Mouse (Mus musculus): ENCODE measurements around the gene Sctr. TPM values are rescaled to one million over a fixed set of nuclear protein-coding genes. Genes with fewer than 3 reads are reported as not detected.
A peak's percentile ranks its signal among the peaks of the same experiment; 100 is the strongest.

Gene Sctr
- polyA plus RNA-seq, 1 experiment from 2014 or later: 0.09 TPM

DNA sequence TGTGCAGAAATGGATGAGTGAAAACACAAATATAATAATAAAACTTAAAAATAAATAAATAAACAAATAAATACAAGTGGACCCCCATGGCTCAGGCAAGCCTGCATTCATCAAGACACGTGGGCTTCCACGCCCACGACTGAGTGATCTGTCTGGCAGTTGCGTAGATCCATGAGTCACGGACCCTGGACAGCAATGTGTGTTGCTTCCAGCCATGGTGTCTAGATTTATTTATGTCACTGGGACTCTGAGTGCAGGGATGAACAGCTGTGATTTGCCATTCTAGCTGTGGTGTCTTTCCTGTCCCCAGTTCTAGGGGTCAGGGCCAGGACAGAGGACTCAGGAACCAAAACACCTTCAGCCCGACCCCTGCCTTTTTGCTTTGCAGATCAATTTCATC, 48.3 kb downstream of the Sctr start:
- H3K4me3 ChIP-seq: no peak overlapping the region
- H3K27me3 ChIP-seq (replicated peaks): no peaks in the 10 kb centered on the region
- no peak for ATAC-seq (ENCODE audit: extremely low read depth, insufficient number of reproducible peaks, low FRiP score, low TSS enrichment)
- no peaks in the 10 kb centered on the region for H3K9me3 ChIP-seq
- H3K4me2 ChIP-seq: no peak overlapping the region
- no peak overlapping the region for H3K9ac ChIP-seq
- H3K36me3 ChIP-seq: no peaks in the 10 kb centered on the region
- H3K27ac ChIP-seq (replicated peaks): peak overlapping the region; percentile 40; the same call in 1 of the 2 replicates
- 77% methylated on average over 6 of the region's 6 CpGs for WGBS
- H3K4me1 ChIP-seq: peaks cover 10% of the 10 kb centered on the region

DNA sequence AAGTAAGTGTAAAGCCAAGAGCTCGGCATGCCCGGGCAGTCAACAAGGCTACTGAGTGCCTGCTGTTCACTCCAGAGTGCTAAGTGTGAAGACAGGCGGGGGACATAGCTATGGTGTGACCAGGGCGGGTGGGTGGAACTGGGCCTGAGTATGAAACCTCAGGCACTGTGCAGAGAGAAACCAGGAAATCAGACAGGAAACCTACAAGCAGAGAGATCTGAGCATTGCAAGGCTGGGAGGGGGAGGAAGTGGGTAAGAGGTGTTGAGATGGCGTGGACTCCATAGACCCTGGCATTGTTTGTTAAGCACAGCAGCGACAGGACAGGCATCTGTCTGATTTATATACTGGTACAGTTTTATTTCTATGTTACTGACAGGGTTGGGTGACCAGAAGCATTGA, 48.8 kb downstream of the Sctr start:
- Histone ChIP-seq H3K9ac (no peak overlapping the region), H3K4me1 (peaks cover 10% of the 10 kb centered on the region), H3K27ac (replicated peaks) (peak overlapping the region; percentile 40; the same call in 1 of the 2 replicates), H3K27me3 (replicated peaks) (no peaks in the 10 kb centered on the region), H3K9me3 (no peaks in the 10 kb centered on the region), H3K4me2 (no peak overlapping the region), H3K4me3 (no peak overlapping the region), H3K36me3 (no peaks in the 10 kb centered on the region)
- WGBS: 55% methylated on average over 6 of the region's 6 CpGs
- ATAC-seq (ENCODE audit: extremely low read depth, insufficient number of reproducible peaks, low FRiP score, low TSS enrichment): no peak

DNA sequence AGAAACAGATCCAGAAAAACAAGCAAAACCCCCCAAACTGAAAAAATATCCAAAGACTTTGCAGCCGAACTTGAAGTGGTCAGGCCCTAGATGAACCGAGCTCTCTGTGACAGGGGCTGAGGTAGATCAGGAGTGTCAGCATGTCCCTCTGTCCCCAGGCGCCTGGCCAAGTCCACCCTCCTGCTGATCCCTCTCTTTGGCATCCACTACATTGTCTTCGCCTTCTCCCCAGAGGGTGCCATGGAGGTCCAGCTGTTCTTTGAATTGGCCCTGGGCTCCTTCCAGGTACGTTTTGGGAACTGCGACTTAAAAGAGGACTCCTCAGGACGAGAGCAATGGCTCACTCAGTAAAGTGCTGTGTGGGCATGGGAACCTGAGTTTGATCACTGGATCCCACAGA, 49.5 kb downstream of the Sctr start:
- Histone ChIP-seq H3K27me3 (replicated peaks) (no peaks in the 10 kb centered on the region), H3K9ac (no peak overlapping the region), H3K4me2 (no peak overlapping the region), H3K4me1 (peaks cover 6% of the 10 kb centered on the region), H3K27ac (replicated peaks) (no peak overlapping the region), H3K9me3 (no peaks in the 10 kb centered on the region), H3K36me3 (no peaks in the 10 kb centered on the region), H3K4me3 (no peak overlapping the region)
- ATAC-seq (ENCODE audit: extremely low read depth, insufficient number of reproducible peaks, low FRiP score, low TSS enrichment): no peak
- WGBS: 58% methylated on average over 7 of the region's 7 CpGs

DNA sequence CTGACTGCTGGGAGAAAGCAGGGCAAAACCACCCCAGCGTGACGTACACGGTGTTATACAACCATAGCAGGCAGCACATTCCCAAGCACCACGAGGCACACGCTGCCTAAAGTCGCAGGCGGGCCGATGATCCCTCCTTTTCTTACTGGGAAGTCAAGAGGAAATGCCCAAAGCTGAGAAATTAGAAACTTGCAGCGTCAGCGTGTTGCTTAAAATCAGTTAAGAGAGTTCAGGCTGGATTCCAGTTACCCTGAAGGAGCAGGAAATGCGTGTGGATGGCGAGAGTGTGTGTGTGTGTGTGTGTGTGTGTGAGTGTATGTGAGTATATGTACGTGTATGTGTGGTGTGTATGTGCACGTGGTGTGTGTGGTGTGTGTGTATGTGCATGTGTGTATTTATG, 50.4 kb downstream of the Sctr start:
- no peak overlapping the region for H3K27ac ChIP-seq (replicated peaks)
- peaks cover 4% of the 10 kb centered on the region for H3K4me1 ChIP-seq
- no peak for ATAC-seq (ENCODE audit: extremely low read depth, insufficient number of reproducible peaks, low FRiP score, low TSS enrichment)
- H3K9ac ChIP-seq: no peak overlapping the region
- no peaks in the 10 kb centered on the region for H3K9me3 ChIP-seq
- no peak overlapping the region for H3K4me2 ChIP-seq
- no peaks in the 10 kb centered on the region for H3K36me3 ChIP-seq
- H3K4me3 ChIP-seq: no peak overlapping the region
- H3K27me3 ChIP-seq (replicated peaks): no peaks in the 10 kb centered on the region
- 63% methylated on average over 14 of the region's 14 CpGs for WGBS

DNA sequence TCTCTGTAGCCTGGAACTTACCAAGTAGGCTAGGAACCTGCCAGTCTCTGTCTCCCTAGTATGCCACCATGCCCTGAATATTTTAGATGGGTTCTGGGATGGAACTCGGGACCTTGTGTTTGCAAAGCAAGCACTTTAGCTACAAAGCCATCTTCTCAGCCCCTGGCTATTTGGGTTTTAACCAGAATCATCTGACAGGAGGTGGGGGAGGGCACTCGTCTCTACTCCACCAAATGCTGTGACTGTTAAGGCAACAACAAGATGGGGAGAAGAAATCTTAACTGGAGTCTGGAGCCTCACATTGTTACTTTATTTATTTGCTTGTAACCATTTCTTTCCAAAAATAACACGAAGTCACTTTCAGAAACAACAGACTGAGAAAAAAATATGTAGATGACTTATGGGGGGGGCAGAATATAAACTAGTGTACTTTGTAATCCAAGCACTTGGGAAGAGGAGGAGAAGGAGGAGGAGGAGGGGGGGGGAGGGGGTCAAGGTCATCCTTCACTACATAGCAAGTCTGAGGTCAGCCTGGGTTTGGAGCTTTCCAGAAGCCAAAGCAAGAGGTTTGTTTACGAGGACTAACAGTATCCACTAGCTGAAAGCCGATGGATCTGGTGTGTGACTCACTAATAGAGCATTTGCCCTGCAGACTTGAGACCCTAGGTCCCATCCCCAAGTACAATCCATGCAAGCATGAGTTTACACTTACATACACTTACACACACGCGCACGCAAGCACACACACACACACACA, 51.2 kb downstream of the Sctr start:
- Histone ChIP-seq H3K4me3 (no peak overlapping the region), H3K27me3 (replicated peaks) (no peaks in the 10 kb centered on the region), H3K36me3 (no peaks in the 10 kb centered on the region), H3K9ac (no peak overlapping the region), H3K4me2 (no peak overlapping the region), H3K9me3 (no peaks in the 10 kb centered on the region), H3K4me1 (peaks cover 4% of the 10 kb centered on the region), H3K27ac (replicated peaks) (no peak overlapping the region)
- 72% methylated on average over 8 of the region's 8 CpGs for WGBS
- no peak for ATAC-seq (ENCODE audit: extremely low read depth, insufficient number of reproducible peaks, low FRiP score, low TSS enrichment)

DNA sequence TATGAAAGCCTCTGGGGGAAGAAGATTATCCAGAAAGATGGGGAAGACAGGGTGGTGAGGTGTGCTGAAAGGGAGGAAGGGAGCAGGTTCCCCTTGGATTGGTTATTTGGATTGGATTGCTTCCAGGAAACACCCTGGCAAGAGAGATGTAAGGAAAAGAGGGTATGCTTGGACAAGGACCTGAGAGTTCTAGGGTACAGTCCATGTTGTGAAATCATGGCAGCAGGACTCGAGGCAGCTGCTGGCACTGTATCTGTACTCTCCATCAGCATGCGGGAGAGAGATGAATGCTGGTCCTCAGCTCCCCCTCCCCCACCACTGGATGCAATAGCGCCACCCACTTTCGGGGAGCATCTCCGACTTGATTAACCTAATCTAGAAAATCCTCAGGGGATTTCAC, 54.0 kb downstream of the Sctr start:
- no peaks in the 10 kb centered on the region for H3K27me3 ChIP-seq (replicated peaks)
- H3K36me3 ChIP-seq: no peaks in the 10 kb centered on the region
- H3K27ac ChIP-seq (replicated peaks): no peak overlapping the region
- WGBS: 55% methylated on average over 5 of the region's 5 CpGs
- H3K9ac ChIP-seq: no peak overlapping the region
- H3K4me3 ChIP-seq: no peak overlapping the region
- H3K9me3 ChIP-seq: no peaks in the 10 kb centered on the region
- no peak overlapping the region for H3K4me2 ChIP-seq
- H3K4me1 ChIP-seq: peaks cover 4% of the 10 kb centered on the region
- no peak for ATAC-seq (ENCODE audit: extremely low read depth, insufficient number of reproducible peaks, low FRiP score, low TSS enrichment)

DNA sequence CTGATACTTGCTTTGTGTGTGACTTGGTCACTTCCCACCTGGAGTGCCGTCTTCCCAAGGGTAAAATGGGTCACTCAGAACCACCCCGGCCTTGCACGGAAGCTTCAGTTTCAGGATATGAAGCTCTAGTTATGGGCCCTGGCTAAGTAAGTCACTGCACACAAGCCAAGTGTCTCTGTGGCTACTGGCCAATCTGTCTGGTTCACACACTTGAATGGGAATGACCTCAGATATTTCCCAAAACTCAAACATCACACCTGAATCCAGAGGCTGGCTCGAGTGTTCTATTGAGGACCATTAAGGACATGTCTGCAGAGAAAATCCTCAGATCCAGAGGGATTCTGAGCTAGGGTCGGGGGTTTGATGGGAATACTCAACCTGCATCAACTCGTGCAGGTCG, 55.5 kb downstream of the Sctr start:
- no peak for ATAC-seq (ENCODE audit: extremely low read depth, insufficient number of reproducible peaks, low FRiP score, low TSS enrichment)
- WGBS: 78% methylated on average over 7 of the region's 7 CpGs
- no peaks in the 10 kb centered on the region for H3K9me3 ChIP-seq

DNA sequence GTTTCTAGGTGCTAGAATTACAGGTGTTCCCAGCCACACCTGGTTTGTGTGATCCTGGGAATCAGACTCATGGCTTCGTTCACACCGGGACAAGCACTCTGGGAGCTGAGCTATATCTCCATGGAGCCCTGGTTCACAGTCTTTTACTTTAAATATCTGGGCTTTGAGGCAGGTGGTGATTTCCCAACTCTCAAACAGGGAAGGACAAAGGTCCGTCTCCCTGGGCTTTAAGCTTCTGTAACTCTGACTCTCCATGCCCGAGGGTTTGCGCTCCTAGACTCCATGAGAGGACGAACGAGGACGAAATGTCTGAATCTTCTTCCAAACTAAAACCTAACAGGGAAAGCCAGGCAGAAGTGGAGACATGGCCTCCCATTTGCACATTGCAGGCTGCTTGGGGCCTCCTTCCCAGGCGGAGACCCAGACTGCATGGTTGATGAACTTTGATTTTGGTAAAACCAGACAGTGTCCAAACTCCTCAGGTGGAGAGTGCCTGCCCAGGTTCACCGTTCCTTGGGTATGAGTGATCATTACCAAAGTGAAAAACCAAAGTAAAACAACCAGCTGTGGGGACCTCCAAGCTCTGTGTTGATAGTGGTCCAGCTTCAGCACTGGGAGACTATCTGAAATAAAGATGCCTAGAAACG, 57.5 kb downstream of the Sctr start:
- Histone ChIP-seq H3K9ac (no peak overlapping the region), H3K36me3 (peaks cover 9% of the 10 kb centered on the region), H3K4me2 (no peak overlapping the region), H3K27me3 (replicated peaks) (no peaks in the 10 kb centered on the region; the same call in 1 of the 2 replicates), H3K4me3 (no peak overlapping the region), H3K27ac (replicated peaks) (no peak overlapping the region), H3K4me1 (no peaks in the 10 kb centered on the region), H3K9me3 (no peaks in the 10 kb centered on the region)
- no peak for ATAC-seq (ENCODE audit: extremely low read depth, insufficient number of reproducible peaks, low FRiP score, low TSS enrichment)
- 86% methylated on average over 11 of the region's 11 CpGs for WGBS

More for the DNA sequence above, 55.5 kb downstream of the Sctr start:
- Histone ChIP-seq H3K4me2 (no peak overlapping the region), H3K9ac (no peak overlapping the region), H3K4me1 (peaks cover 4% of the 10 kb centered on the region), H3K4me3 (no peak overlapping the region), H3K27me3 (replicated peaks) (no peaks in the 10 kb centered on the region; the same call in 1 of the 2 replicates), H3K36me3 (peaks cover 2% of the 10 kb centered on the region; the same call in 1 of the 2 replicates), H3K27ac (replicated peaks) (no peak overlapping the region)

DNA sequence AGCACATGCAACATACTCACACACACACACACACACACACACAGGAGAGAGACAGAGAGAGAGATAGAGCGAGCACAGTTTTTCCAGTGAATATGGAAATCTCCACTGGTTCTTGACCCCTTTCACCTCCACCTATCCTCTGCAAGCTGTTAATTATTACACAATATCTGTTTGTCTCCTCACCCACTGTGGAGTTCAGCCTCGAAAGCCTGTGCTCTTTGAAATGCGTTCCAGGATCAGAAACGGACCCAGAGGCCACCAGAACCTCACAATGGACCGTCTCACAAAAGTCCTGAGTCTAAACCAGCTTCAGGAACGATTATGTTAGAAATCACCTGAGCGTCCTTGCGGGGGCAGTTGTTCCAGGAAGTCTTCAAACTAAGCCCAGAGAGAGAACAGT, 59.5 kb downstream of the Sctr start:
- Histone ChIP-seq H3K4me2 (no peak overlapping the region), H3K4me3 (no peak overlapping the region), H3K36me3 (peaks cover 9% of the 10 kb centered on the region), H3K9me3 (no peaks in the 10 kb centered on the region), H3K27ac (replicated peaks) (no peak overlapping the region), H3K27me3 (replicated peaks) (no peaks in the 10 kb centered on the region; the same call in 1 of the 2 replicates), H3K4me1 (no peaks in the 10 kb centered on the region), H3K9ac (no peak overlapping the region)
- WGBS: 81% methylated on average over 8 of the region's 8 CpGs
- ATAC-seq (ENCODE audit: extremely low read depth, insufficient number of reproducible peaks, low FRiP score, low TSS enrichment): no peak

DNA sequence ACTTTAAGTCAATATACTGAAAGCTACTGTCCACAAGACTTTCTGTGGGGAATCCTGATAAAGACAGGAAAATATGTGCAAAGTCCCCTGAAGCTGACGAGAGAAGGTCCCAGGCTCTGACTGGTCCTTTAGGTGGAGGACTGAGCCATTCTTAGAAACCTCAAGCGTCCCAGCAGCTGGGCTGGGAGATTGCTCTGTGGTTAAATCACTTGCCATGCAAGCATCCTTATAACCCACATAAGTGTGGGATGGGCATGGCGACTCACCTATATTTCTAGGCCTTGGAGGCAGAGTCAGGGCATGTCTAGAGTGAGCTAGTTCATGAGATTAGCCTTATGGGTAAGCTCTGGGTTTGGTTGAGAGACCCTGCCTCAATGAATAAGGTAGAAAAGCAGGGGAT, 59.9 kb downstream of the Sctr start:
- no peaks in the 10 kb centered on the region for H3K9me3 ChIP-seq
- no peak overlapping the region for H3K4me3 ChIP-seq
- no peak overlapping the region for H3K27ac ChIP-seq (replicated peaks)
- H3K4me1 ChIP-seq: no peaks in the 10 kb centered on the region
- H3K9ac ChIP-seq: no peak overlapping the region
- no peak overlapping the region for H3K4me2 ChIP-seq
- H3K27me3 ChIP-seq (replicated peaks): no peaks in the 10 kb centered on the region; the same call in 1 of the 2 replicates
- peaks cover 9% of the 10 kb centered on the region for H3K36me3 ChIP-seq
- no peak for ATAC-seq (ENCODE audit: extremely low read depth, insufficient number of reproducible peaks, low FRiP score, low TSS enrichment)
- 77% methylated on average over 3 of the region's 3 CpGs for WGBS

DNA sequence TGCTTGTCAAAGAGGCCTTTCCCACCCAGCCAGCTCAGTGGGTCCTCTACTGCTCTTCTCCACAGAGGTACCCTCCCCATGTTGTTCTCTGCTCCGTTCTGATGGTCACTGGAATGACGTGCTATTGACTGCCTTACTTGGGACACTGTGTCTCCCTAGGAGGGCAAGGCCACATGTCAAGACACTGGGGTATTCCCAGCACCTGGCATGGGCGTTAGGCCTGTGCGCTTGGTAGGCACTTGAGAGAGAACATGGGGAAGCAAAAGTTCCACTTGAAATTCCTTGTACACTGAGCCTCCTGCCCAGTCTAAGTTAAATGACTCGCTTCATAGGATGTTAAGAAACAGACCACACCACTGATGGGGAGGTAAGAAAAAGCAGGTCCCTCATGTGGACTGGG, 62.4 kb downstream of the Sctr start:
- Histone ChIP-seq H3K36me3 (peaks cover 9% of the 10 kb centered on the region), H3K9ac (0 out of 2 replicates have a peak overlapping the region, but pooled peaks have one; percentile 10), H3K4me1 (peaks cover 18% of the 10 kb centered on the region), H3K4me2 (no peak overlapping the region), H3K27ac (replicated peaks) (no peak overlapping the region), H3K9me3 (no peaks in the 10 kb centered on the region), H3K4me3 (no peak overlapping the region), H3K27me3 (replicated peaks) (peaks cover 6% of the 10 kb centered on the region; the same call in 1 of the 2 replicates)
- ATAC-seq (ENCODE audit: extremely low read depth, insufficient number of reproducible peaks, low FRiP score, low TSS enrichment): no peak
- WGBS: 61% methylated on average over 5 of the region's 5 CpGs

DNA sequence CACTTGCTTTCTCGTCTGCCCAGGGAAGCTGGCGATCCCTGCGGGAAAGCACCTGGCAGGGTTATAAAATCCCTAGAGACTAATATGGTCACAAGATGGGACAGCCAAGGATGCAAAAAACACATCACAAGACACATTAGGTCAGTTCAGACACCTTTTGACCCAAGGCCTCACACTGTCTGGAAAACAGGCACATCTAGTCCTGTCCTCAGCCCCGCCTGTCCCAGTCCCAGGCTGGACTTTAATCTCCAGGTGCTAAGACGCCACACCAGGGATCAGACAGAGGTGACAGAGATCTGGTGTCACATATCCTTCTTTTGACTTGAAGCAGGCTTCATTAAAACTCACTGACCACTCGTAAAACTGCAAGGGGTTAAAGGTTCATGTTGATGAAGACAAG, 63.5 kb downstream of the Sctr start:
- ATAC-seq (ENCODE audit: extremely low read depth, insufficient number of reproducible peaks, low FRiP score, low TSS enrichment): no peak
- peaks cover 9% of the 10 kb centered on the region for H3K36me3 ChIP-seq
- H3K27me3 ChIP-seq (replicated peaks): peaks cover 6% of the 10 kb centered on the region; the same call in 1 of the 2 replicates
- no peak overlapping the region for H3K4me2 ChIP-seq
- H3K4me1 ChIP-seq: peaks cover 28% of the 10 kb centered on the region
- 54% methylated on average over 6 of the region's 6 CpGs for WGBS
- no peak overlapping the region for H3K9ac ChIP-seq
- no peaks in the 10 kb centered on the region for H3K9me3 ChIP-seq
- H3K4me3 ChIP-seq: no peak overlapping the region
- H3K27ac ChIP-seq (replicated peaks): no peak overlapping the region
